Mouse (Mus musculus) effector memory CD4-positive, alpha-beta T cell, adult 5 months (primary cell): ENCODE measurements around the gene Rasa4. TPM values are rescaled to one million over a fixed set of nuclear protein-coding genes. Genes with fewer than 3 reads are reported as not detected.

Experiments used
- polyA plus RNA-seq: library from polyadenylated mRNA; unstranded; fragments of 100-300 nt; shearing (Covaris generic); gene quantifications from one replicate; pipeline ENCODE4 v1.2.1, GENCODE M21; 2017

Rasa4 gene
- polyA plus RNA-seq: 3.3 TPM

DNA sequence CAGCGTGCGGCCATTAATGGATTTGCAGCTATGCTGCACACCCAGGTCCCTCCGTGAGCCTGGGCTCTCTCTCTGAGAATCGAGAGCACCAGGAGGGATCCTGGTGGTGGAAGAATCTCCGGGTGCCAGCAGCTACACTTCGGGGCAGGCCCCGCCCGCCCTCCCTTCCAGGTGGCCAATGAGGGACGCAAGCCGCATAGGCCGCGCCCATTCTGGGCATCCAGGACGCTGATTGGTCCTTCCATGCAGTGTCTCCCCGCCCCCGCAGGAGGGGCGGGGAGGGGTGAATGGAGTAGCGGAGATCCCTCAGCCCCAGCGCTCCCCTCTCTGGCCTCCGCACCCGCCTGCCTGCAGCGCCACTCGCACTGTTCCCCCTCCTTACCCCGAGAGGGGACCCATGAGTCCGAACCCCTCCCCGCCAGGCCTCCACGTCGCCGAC is at the start of gene Rasa4:
Rasa4 (plus strand) TSS at position 248 of the 439 bp plus-strand sequence.

GRCm38 (mm10) chr5:136038258-136039214 is 45.2 kb upstream of the Rasa4 start, which contains the start of gene Upk3b:
TSS of gene Upk3b (plus strand) at chr5:136038496.

DNA sequence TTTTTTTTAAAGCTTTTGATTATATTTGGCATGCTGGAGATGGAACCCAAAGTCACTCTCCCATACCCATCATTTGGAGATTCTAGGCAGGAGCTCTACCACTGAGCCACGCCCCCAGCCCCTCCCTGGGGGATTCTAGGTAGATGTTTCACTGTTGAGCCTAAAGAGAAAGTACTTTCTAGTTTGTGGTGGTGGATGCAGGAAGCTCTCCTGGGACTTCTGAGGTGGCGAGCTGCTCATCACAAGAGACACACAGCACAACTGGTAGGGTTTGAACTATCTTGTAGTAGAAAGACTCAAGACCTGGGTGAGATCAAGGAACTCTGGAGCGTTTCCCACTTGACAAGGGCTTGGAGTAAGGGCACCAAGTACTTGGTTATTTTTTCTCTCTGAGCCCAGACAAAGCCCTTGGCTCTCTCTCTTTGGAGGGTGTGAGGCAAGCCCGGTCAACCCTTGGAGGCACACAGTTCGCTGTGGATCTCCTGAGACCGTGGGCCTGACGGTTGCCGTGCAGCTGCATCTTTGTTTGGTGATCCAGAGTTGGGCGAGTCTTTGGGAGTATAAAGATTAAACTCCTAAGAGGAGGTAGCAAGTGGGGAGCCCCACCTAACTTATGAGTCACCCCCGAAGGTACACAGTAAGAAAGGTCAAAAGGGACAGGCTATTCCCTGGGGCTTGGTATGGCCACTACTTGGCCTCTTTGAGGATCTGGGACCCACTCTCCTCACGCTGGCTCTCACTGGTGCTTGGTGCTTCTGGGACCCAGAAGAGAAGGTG is 29.2 kb upstream of the Rasa4 start, which contains the start of gene Upk3bl:
Upk3bl (plus strand) TSS at position 192 of the 777 bp plus-strand sequence.

GRCm38 (mm10) chr5:136115891-136116783 is 32.4 kb downstream of the Rasa4 start, which contains the start of gene Polr2j:
TSS of gene Polr2j (plus strand) at chr5:136116631.

GRCm38 (mm10) chr5:136135571-136136291 is 52.0 kb downstream of the Rasa4 start, which contains the start of the genes Lrwd1 and Alkbh4:
TSS of gene Lrwd1 (minus strand) at chr5:136136074.
TSS of gene Alkbh4 (plus strand) at chr5:136136146.

Other genes starting within 250 kb of the Rasa4 start
- gene Hspb1, start 196.0 kb upstream of the Rasa4 start, polyA plus RNA-seq: 6.1 TPM
- gene Ywhag, start 149.3 kb upstream of the Rasa4 start, polyA plus RNA-seq: 63.7 TPM
- gene Ssc4d, start 109.4 kb upstream of the Rasa4 start, polyA plus RNA-seq: not detected
- not detected for gene Zp3, start 103.8 kb upstream of the Rasa4 start, polyA plus RNA-seq
- 23.4 TPM for gene Dtx2, start 89.1 kb upstream of the Rasa4 start, polyA plus RNA-seq
- gene Upk3b, start 45.4 kb upstream of the Rasa4 start, polyA plus RNA-seq: not detected
- not detected for gene Upk3bl, start 29.4 kb upstream of the Rasa4 start, polyA plus RNA-seq
- 55.2 TPM for gene Polr2j, start 32.7 kb downstream of the Rasa4 start, polyA plus RNA-seq
- gene Lrwd1, start 52.2 kb downstream of the Rasa4 start, polyA plus RNA-seq: 31.2 TPM
- 37.6 TPM for gene Alkbh4, start 52.2 kb downstream of the Rasa4 start, polyA plus RNA-seq
- 86.2 TPM for gene Orai2, start 86.8 kb downstream of the Rasa4 start, polyA plus RNA-seq
- gene Prkrip1, start 115.0 kb downstream of the Rasa4 start, polyA plus RNA-seq: 28.9 TPM
- not detected for gene Sh2b2, start 162.6 kb downstream of the Rasa4 start, polyA plus RNA-seq